Mouse (Mus musculus): Measurements from ENCODE around the gene Agpat4. TPM values are rescaled to one million over a fixed set of nuclear protein-coding genes. Genes with fewer than 3 reads are reported as not detected.

The Agpat4 gene
- polyA plus RNA-seq, 1 experiment from 2014 or later, result 38.2 TPM

DNA sequence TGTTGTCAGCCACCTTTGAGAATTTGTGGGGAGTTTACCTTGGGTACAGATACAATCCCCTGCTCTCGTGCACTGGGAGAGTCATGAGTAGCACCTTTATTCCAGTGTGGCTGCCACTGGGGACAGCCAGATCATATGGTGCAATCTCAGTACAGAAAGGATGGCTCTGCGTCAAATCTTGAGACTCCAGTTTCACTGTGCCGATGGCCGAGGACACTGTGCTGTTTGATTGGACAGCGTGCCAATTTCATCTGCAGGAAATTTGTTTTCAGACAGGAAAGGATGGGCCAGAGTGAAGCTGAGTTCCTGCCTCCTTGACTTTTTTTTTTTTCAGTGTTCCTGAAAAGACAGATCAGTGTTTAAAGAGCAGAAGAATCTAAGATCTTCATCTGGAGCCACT lies 12.7 kb downstream of the Agpat4 start:
- H3K27me3 ChIP-seq (ENCODE audit: low read depth, poor library complexity, severe bottlenecking), result no peaks in the 10 kb centered on the region
- H3K9me3 ChIP-seq (replicated peaks), result no peaks in the 10 kb centered on the region
- no peak for DNase-seq (ENCODE audit: low spot score)
- no peak overlapping the region for H3K27ac ChIP-seq
- no peak overlapping the region for H3K4me3 ChIP-seq
- WGBS, result 89% methylated on average over 5 of the region's 5 CpGs
- peaks cover 73% of the 10 kb centered on the region for H3K36me3 ChIP-seq
- 0 out of 2 replicates have a peak, but pooled peaks cover 6% of the 10 kb centered on the region for H3K4me1 ChIP-seq

DNA sequence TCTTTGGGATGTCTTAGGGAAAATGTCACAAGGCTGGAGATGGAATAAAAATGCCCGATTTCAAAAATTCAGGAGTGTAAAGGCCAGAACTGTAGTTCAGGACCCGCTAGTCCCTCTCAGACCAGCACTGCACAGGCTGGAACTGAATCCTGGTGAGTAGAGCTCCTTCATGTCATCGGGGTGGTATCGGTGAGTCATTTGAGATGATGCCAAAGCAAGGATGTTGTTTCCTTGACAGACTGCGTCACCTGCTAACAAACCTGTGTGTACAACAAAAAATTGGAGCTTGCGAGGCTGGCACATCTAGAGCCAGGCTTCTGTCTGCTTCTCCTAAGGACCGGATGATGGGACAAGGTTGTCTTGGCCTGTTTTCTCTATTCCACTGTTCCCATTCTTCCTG lies 13.1 kb downstream of the Agpat4 start:
- Histone ChIP-seq H3K36me3 (peaks cover 69% of the 10 kb centered on the region), H3K4me3 (no peak overlapping the region), H3K4me1 (0 out of 2 replicates have a peak, but pooled peaks cover 6% of the 10 kb centered on the region), H3K9me3 (replicated peaks) (no peaks in the 10 kb centered on the region), H3K27me3 (ENCODE audit: low read depth, poor library complexity, severe bottlenecking) (no peaks in the 10 kb centered on the region), H3K27ac (no peak overlapping the region)
- 94% methylated on average over 7 of the region's 7 CpGs for WGBS
- DNase-seq (ENCODE audit: low spot score), result no peak

DNA sequence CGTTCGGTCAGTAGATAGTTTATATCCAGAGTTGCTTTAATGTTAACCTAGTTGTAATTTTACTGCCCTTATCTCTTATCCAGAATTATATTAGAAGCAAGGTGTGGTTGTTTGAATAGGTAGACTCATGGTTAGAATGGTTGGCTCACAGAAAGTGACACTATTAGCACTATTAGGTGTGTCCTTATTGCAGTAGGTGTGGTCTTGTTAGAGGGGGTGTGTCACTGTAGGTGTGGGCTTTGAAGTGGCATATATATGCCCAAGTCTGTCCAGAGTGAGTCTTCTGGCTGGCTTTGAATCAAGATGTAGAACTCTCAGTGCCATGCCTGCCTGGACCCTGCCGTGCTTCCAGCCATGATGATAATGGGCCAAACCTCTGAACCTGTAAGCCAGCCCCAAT lies 14.4 kb downstream of the Agpat4 start:
- no peak for DNase-seq (ENCODE audit: low spot score)
- H3K27ac ChIP-seq, result no peak overlapping the region
- peaks cover 56% of the 10 kb centered on the region for H3K36me3 ChIP-seq
- 0 out of 2 replicates have a peak, but pooled peaks cover 6% of the 10 kb centered on the region for H3K4me1 ChIP-seq
- H3K27me3 ChIP-seq (ENCODE audit: low read depth, poor library complexity, severe bottlenecking), result no peaks in the 10 kb centered on the region
- 93% methylated on average over 3 of the region's 3 CpGs for WGBS
- H3K9me3 ChIP-seq (replicated peaks), result no peaks in the 10 kb centered on the region
- H3K4me3 ChIP-seq, result no peak overlapping the region

DNA sequence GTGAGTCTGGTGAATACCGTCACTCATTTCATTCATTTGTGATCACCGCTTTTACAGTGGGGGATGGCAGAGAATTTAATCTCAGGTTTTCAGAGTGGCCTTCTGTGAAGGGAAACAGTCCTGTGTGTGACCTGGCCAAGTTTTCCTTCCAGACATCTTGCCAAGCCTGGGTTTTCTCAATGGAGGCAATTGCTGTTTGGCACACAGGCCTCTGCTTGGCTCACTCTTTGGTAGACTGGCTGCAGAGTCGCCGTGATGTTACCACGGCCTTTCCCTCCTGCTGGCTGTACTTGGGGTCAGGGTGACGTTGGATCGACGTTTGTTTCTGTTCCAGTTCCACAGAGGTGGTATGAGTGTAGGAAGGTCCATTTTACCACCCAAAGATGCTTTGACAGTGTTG lies 15.5 kb downstream of the Agpat4 start:
- DNase-seq (ENCODE audit: low spot score), result no peak
- no peaks in the 10 kb centered on the region for H3K9me3 ChIP-seq (replicated peaks)
- no peak overlapping the region for H3K4me3 ChIP-seq
- peaks cover 52% of the 10 kb centered on the region for H3K36me3 ChIP-seq
- 0 out of 2 replicates have a peak, but pooled peaks cover 1% of the 10 kb centered on the region for H3K4me1 ChIP-seq
- H3K27ac ChIP-seq, result no peak overlapping the region
- H3K27me3 ChIP-seq (ENCODE audit: low read depth, poor library complexity, severe bottlenecking), result no peaks in the 10 kb centered on the region
- 95% methylated on average over 8 of the region's 8 CpGs for WGBS

DNA sequence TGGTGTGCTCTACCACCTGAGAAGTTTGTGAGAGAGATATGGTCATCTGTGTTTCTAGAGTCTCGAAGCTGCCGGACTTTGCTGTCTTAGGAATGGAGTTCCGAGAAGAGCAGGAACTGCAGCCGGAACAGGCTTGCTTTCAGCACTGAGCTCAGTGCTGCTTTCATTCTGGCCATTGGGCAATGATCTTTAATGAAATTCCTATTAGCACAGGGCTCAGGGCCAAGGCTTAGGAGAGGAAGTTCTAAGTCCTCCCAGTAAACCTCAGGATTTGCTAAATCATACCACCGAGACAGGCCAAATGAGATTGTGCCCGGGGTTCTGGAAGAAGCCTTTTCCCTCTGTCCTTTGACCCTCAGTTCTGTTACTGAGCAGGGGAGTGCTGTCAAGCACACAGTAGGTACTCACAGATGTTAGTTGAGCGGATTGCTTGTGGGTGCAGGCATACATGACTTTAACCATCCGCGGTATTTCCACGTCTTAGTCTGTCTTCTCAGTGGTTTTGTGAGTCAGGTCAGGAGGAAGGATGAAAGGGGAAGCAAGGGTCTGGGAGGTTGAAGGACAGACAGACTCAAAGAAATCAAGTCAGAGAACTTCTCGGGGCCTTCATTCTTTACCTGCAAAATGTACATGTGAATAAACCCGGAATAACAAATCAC lies 16.6 kb downstream of the Agpat4 start:
- no peaks in the 10 kb centered on the region for H3K9me3 ChIP-seq (replicated peaks)
- no peak for DNase-seq (ENCODE audit: low spot score)
- no peak overlapping the region for H3K4me3 ChIP-seq
- H3K27me3 ChIP-seq (ENCODE audit: low read depth, poor library complexity, severe bottlenecking), result no peaks in the 10 kb centered on the region
- 97% methylated on average over 12 of the region's 12 CpGs for WGBS
- no peaks in the 10 kb centered on the region for H3K4me1 ChIP-seq
- H3K27ac ChIP-seq, result no peak overlapping the region
- H3K36me3 ChIP-seq, result peaks cover 54% of the 10 kb centered on the region

GRCm38 (mm10) chr17:12138355-12138754 lies 19.9 kb downstream of the Agpat4 start:
- no peak for DNase-seq (ENCODE audit: low spot score)
- Histone ChIP-seq H3K4me1 (no peaks in the 10 kb centered on the region), H3K4me3 (no peak overlapping the region), H3K36me3 (peaks cover 51% of the 10 kb centered on the region), H3K27ac (no peak overlapping the region), H3K27me3 (ENCODE audit: low read depth, poor library complexity, severe bottlenecking) (no peaks in the 10 kb centered on the region), H3K9me3 (replicated peaks) (no peaks in the 10 kb centered on the region)
- WGBS, result 95% methylated on average over 6 of the region's 6 CpGs

GRCm38 (mm10) chr17:12143948-12144364 lies 25.5 kb downstream of the Agpat4 start:
- Histone ChIP-seq H3K27me3 (ENCODE audit: low read depth, poor library complexity, severe bottlenecking) (no peaks in the 10 kb centered on the region), H3K27ac (no peak overlapping the region), H3K4me1 (no peaks in the 10 kb centered on the region), H3K36me3 (peaks cover 42% of the 10 kb centered on the region), H3K4me3 (no peak overlapping the region), H3K9me3 (replicated peaks) (no peaks in the 10 kb centered on the region)
- WGBS, result 96% methylated on average over 5 of the region's 5 CpGs
- DNase-seq (ENCODE audit: low spot score), result no peak

GRCm38 (mm10) chr17:12146132-12146681 lies 27.7 kb downstream of the Agpat4 start:
- Histone ChIP-seq H3K9me3 (replicated peaks) (no peaks in the 10 kb centered on the region), H3K4me1 (no peaks in the 10 kb centered on the region), H3K36me3 (peaks cover 41% of the 10 kb centered on the region), H3K27me3 (ENCODE audit: low read depth, poor library complexity, severe bottlenecking) (no peaks in the 10 kb centered on the region), H3K4me3 (no peak overlapping the region), H3K27ac (no peak overlapping the region)
- no peak for DNase-seq (ENCODE audit: low spot score)
- 92% methylated on average over 5 of the region's 5 CpGs for WGBS

- Histone ChIP-seq H3K4me3 (no peak overlapping the region), H3K36me3 (peaks cover 53% of the 10 kb centered on the region), H3K27ac (no peak overlapping the region), H3K9me3 (replicated peaks) (no peaks in the 10 kb centered on the region), H3K4me1 (no peaks in the 10 kb centered on the region), H3K27me3 (ENCODE audit: low read depth, poor library complexity, severe bottlenecking) (no peaks in the 10 kb centered on the region)
- WGBS, result 96% methylated on average over 4 of the region's 4 CpGs
- DNase-seq (ENCODE audit: low spot score), result no peak
Observed at GRCm38 (mm10) chr17:12147830-12148229, 29.3 kb downstream of the Agpat4 start.

DNA sequence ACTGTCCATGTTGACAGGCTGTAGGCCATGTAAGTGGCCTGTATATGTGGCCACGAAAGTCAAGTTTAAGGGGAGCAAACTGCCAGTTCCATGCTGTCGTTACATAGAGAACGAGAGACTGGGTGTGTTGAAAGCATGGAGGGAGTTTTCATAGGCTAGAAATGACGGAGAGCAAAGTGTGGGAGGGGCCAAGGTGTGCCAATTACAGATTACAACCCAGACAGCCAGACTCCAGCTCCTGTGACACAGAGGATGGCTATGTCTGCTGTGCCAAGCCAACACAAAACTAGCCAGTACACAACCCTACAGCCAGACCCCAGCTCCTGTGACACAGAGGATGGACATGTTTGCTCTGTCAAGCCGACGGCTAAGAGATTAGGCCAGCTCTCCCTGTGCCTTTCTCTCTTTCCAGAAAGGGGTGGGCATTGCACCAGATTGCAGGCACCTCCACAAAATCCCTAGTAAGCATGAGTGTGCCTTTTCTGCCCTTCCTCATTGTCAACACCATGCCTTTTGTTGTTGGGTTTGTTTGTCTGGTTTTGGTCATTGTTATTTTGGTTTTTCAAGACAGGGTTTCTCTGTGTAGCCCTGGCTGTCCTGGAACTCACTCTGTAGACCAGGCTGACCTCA lies 30.8 kb downstream of the Agpat4 start:
- H3K9me3 ChIP-seq (replicated peaks), result no peaks in the 10 kb centered on the region
- peaks cover 62% of the 10 kb centered on the region for H3K36me3 ChIP-seq
- H3K27me3 ChIP-seq (ENCODE audit: low read depth, poor library complexity, severe bottlenecking), result no peaks in the 10 kb centered on the region
- no peak overlapping the region for H3K4me3 ChIP-seq
- DNase-seq (ENCODE audit: low spot score), result no peak
- H3K27ac ChIP-seq, result no peak overlapping the region
- H3K4me1 ChIP-seq, result no peaks in the 10 kb centered on the region
- 87% methylated on average over 6 of the region's 6 CpGs for WGBS

GRCm38 (mm10) chr17:12150970-12151369 lies 32.5 kb downstream of the Agpat4 start:
- Histone ChIP-seq H3K4me1 (no peaks in the 10 kb centered on the region), H3K27ac (no peak overlapping the region), H3K4me3 (no peak overlapping the region), H3K36me3 (peaks cover 71% of the 10 kb centered on the region), H3K27me3 (ENCODE audit: low read depth, poor library complexity, severe bottlenecking) (no peaks in the 10 kb centered on the region), H3K9me3 (replicated peaks) (no peaks in the 10 kb centered on the region)
- DNase-seq (ENCODE audit: low spot score), result no peak
- WGBS, result 87% methylated on average over 2 of the region's 2 CpGs

DNA sequence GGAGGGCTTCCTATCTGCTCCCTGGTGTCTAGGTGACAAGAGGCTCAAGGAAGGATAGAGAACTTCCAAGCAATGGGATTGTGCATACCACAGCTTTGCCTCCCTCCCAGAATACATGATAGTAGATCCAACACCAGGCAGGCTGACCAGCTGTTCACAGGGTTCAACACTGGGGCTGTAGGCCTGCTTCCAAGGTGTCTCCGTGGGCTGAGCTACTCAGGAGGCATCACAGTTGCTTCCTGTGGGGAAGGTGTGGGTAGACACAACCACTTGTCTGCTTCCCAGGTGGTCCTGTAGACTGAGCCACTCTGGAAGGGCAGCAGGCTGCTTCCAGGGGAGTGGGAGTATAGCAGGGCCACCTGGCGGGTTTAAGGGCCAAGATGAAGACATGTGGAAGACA lies 35.8 kb downstream of the Agpat4 start:
- H3K9me3 ChIP-seq (replicated peaks), result no peaks in the 10 kb centered on the region
- H3K4me3 ChIP-seq, result no peak overlapping the region
- H3K36me3 ChIP-seq, result peaks cover 76% of the 10 kb centered on the region
- 74% methylated on average over 2 of the region's 2 CpGs for WGBS
- no peaks in the 10 kb centered on the region for H3K27me3 ChIP-seq (ENCODE audit: low read depth, poor library complexity, severe bottlenecking)
- 0 out of 2 replicates have a peak, but pooled peaks cover 2% of the 10 kb centered on the region for H3K4me1 ChIP-seq
- no peak overlapping the region for H3K27ac ChIP-seq
- DNase-seq (ENCODE audit: low spot score), result no peak

GRCm38 (mm10) chr17:12155236-12155635 lies 36.7 kb downstream of the Agpat4 start:
- Histone ChIP-seq H3K4me1 (peaks cover 8% of the 10 kb centered on the region; the same call in 1 of the 2 replicates), H3K4me3 (no peak overlapping the region), H3K27ac (no peak overlapping the region), H3K36me3 (peaks cover 76% of the 10 kb centered on the region), H3K27me3 (ENCODE audit: low read depth, poor library complexity, severe bottlenecking) (no peaks in the 10 kb centered on the region), H3K9me3 (replicated peaks) (no peaks in the 10 kb centered on the region)
- WGBS, result 95% methylated on average over 6 of the region's 6 CpGs
- DNase-seq (ENCODE audit: low spot score), result no peak
